Mouse (Mus musculus): Measurements from ENCODE around the gene Timd2.
A peak's percentile ranks its signal among the peaks of the same experiment; 100 is the strongest.
"Not testable (repeated sequence)": the region's sequence is repeated elsewhere in the genome, so short reads cannot be mapped to it uniquely, and the experiment has no call there.

The Timd2 gene

GRCm38 (mm10) chr11:46706664-46707356, at the start of gene Timd2:
Gene Timd2, minus strand, starts transcription at chr11:46707061.
- DNase-seq (ENCODE audit: extremely low spot score) = no peak

GRCm38 (mm10) chr11:46755714-46756113, 48.9 kb upstream of the Timd2 start:
- DNase-seq (ENCODE audit: extremely low spot score) = not testable (repeated sequence)

- no peak for DNase-seq (ENCODE audit: extremely low spot score)
These were observed 47.8 kb upstream of the Timd2 start for GRCm38 (mm10) chr11:46754669-46755068.

- DNase-seq (ENCODE audit: extremely low spot score) = no peak
These were observed 46.8 kb upstream of the Timd2 start for GRCm38 (mm10) chr11:46753662-46754061.

- DNase-seq (ENCODE audit: extremely low spot score) = no peak
These were observed 41.1 kb upstream of the Timd2 start for GRCm38 (mm10) chr11:46747996-46748395.

GRCm38 (mm10) chr11:46741716-46742115, 34.9 kb upstream of the Timd2 start:
- no peak for DNase-seq (ENCODE audit: extremely low spot score)

GRCm38 (mm10) chr11:46740886-46741285, 34.0 kb upstream of the Timd2 start:
- DNase-seq (ENCODE audit: extremely low spot score) = no peak

GRCm38 (mm10) chr11:46739501-46739900, 32.6 kb upstream of the Timd2 start:
- no peak for DNase-seq (ENCODE audit: extremely low spot score)

GRCm38 (mm10) chr11:46735076-46735475, 28.2 kb upstream of the Timd2 start, which contains the start of gene Havcr1:
Gene Havcr1, plus strand, starts transcription at chr11:46735080.
- not testable (repeated sequence) for DNase-seq (ENCODE audit: extremely low spot score)

- DNase-seq (ENCODE audit: extremely low spot score) = no peak
These were observed 27.8 kb upstream of the Timd2 start for GRCm38 (mm10) chr11:46734617-46735016.

- DNase-seq (ENCODE audit: extremely low spot score) = peak; percentile 15
These were observed 26.5 kb upstream of the Timd2 start for GRCm38 (mm10) chr11:46733242-46733789.

GRCm38 (mm10) chr11:46731541-46732070, 24.7 kb upstream of the Timd2 start:
- DNase-seq (ENCODE audit: extremely low spot score) = no peak

GRCm38 (mm10) chr11:46698830-46699229, 8.0 kb downstream of the Timd2 start:
- no peak for DNase-seq (ENCODE audit: extremely low spot score)

- no peak for DNase-seq (ENCODE audit: extremely low spot score)
These were observed 8.6 kb downstream of the Timd2 start for GRCm38 (mm10) chr11:46698278-46698655.

GRCm38 (mm10) chr11:46697433-46698277, 9.2 kb downstream of the Timd2 start:
- no peak for DNase-seq (ENCODE audit: extremely low spot score)

- DNase-seq (ENCODE audit: extremely low spot score) = not testable (repeated sequence)
These were observed 11.0 kb downstream of the Timd2 start for GRCm38 (mm10) chr11:46695849-46696248.

GRCm38 (mm10) chr11:46690136-46690535, 16.7 kb downstream of the Timd2 start:
- DNase-seq (ENCODE audit: extremely low spot score) = no peak

GRCm38 (mm10) chr11:46683723-46684122, 23.1 kb downstream of the Timd2 start:
- no peak for DNase-seq (ENCODE audit: extremely low spot score)

GRCm38 (mm10) chr11:46682842-46683241, 24.0 kb downstream of the Timd2 start:
- DNase-seq (ENCODE audit: extremely low spot score) = no peak

- no peak for DNase-seq (ENCODE audit: extremely low spot score)
These were observed 38.9 kb downstream of the Timd2 start for GRCm38 (mm10) chr11:46667938-46668337.

GRCm38 (mm10) chr11:46667105-46667504, 39.8 kb downstream of the Timd2 start:
- no peak for DNase-seq (ENCODE audit: extremely low spot score)

Measured in embryo, embryonic 9.5 days (tissue).